Mouse (Mus musculus) kidney, adult 2 months (tissue): Measurements from ENCODE around the gene Camkk2.

Experiments
- CTCF ChIP-seq: fragments of 200-500 bp; conservative IDR thresholded peaks from 2 replicates; pipeline ENCODE4 v1.5.1; 2011; ENCODE audit warnings: low read depth, mild to moderate bottlenecking, control low read depth, low read length, moderate library complexity, mixed read lengths; ENCODE audit not compliant: insufficient read depth, insufficient read length
- POLR2A ChIP-seq: fragments of 200-500 bp; IDR thresholded peaks from one replicate; pipeline ENCODE4 v1.6.1; 2011; ENCODE audit warnings: low read depth, low read length, control low read depth

DNA sequence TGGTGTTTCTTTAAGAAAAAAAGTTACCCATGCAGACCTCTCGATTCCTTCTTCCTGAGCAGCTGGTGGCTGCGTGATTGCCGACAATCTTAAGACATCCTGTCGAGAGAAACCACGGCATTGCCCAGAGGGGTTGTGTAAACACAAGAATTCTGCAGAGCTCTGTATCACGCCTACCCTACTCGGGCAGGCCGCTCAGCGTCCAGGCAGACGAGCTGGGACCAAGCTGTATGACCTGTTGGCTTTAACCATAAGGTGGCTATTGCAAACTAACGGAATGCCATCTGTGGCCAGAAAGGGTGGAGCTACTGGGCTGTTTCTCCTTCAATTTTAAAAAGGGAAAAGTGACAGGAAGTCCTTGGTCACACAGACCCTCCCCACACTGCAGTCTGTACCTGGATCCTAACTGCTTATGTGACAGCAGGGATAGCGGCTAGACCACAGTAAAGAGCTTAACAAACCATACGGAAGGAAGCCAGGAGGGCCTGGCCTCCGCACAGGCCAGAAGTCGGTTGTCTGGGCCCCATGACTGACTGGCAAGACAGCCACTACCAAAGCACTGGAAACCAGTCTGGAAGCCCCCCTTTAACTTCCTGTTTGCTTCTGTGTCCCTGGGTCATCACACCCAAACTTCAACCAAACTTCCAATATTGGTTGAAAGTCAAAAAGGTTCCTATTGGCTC, 47.1 kb downstream of the Camkk2 start:
- TF ChIP-seq CTCF (no peak), POLR2A (no peak)
